Mouse (Mus musculus): ENCODE results near the gene Fbxo17.

DNA sequence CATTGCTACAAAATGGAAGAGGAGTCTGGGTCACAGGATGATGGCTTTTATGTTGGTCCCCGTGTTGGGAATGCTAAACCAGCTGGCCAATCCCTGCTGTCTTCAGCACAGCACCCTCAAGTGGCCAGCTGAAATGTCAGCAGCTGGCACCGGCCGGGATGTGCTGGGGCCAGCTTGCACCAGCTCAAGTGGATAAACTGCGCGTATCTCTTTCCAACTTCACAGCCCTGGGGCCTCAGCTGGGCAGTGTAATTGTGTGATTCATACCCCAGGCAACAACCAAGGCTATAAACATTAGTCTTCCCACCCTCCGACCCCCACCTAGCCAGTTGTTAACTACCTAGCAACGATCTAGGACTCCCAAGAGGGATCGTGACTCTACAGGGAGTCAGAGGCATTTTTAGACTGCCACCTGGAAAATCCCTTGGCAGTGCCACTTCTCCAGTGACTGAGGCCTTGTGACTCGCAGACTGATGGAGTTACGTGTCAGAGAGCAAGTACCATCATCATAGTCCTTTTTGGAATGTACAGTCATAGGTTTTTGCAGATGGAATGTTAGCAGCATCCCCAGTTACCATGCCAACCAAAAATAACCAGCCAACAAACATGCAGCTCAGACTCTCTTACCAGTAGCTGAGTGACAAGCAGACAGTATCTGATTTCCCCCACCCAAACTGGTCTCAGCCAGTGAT lies 11.2 kb downstream of the Fbxo17 start:
- TF ChIP-seq POLR2A (IDR thresholded peaks at IDR 0.05; ENCODE audit: borderline replicate concordance, control insufficient read depth, low read depth, low read length) (no peak), CTCF (IDR thresholded peaks at IDR 0.05; ENCODE audit: control insufficient read depth, insufficient read depth, low read length) (no peak)

All from bone marrow, adult 2 months (tissue).